Mouse (Mus musculus) hindbrain, embryonic 15.5 days (tissue): Measurements from ENCODE around the gene Ubtd2. TPM values are rescaled to one million over a fixed set of nuclear protein-coding genes. Genes with fewer than 3 reads are reported as not detected.
A peak's percentile ranks its signal among the peaks of the same experiment; 100 is the strongest.

Source experiments
- ATAC-seq: fragments of 200-750 bp; cut with Nextera tagmentation; 2 replicates; pipeline ENCODE4 v1.8.0; 2017; ENCODE audit warnings: low read depth, moderate number of reproducible peaks, moderate TSS enrichment; ENCODE audit not compliant: low FRiP score
- H3K27ac ChIP-seq: fragments of 300-500 bp; sonication (generic); replicated peaks from 2 replicates; pipeline ENCODE4 v1.5.1; 2015; ENCODE audit warnings: mild to moderate bottlenecking, inconsistent platforms
- H3K27me3 ChIP-seq: fragments of 300-500 bp; sonication (generic); 2 replicates; pipeline ENCODE4 v1.6.1; 2015; ENCODE audit warnings: control low read depth, inconsistent platforms
- H3K36me3 ChIP-seq: fragments of 300-500 bp; sonication (generic); 2 replicates; pipeline ENCODE4 v1.6.1; 2015; ENCODE audit warnings: control low read depth, inconsistent platforms
- H3K4me1 ChIP-seq: fragments of 300-500 bp; sonication (generic); replicated peaks from 2 replicates; pipeline ENCODE4 v1.6.1; 2015; ENCODE audit warnings: control low read depth, inconsistent platforms
- H3K4me2 ChIP-seq: fragments of 300-500 bp; sonication (generic); 2 replicates; pipeline ENCODE4 v1.6.1; 2015; ENCODE audit warnings: moderate library complexity, mild to moderate bottlenecking, inconsistent platforms
- H3K4me3 ChIP-seq: fragments of 300-500 bp; sonication (generic); 2 replicates; pipeline ENCODE4 v1.5.1; 2015; ENCODE audit warnings: mild to moderate bottlenecking, inconsistent platforms
- H3K9ac ChIP-seq: fragments of 300-500 bp; sonication (generic); 2 replicates; pipeline ENCODE4 v1.6.1; 2015; ENCODE audit warnings: inconsistent platforms
- H3K9me3 ChIP-seq: fragments of 300-500 bp; sonication (generic); 2 replicates; pipeline ENCODE4 v1.6.1; 2016; ENCODE audit warnings: control low read depth, inconsistent platforms
- WGBS: fragments of 180-500 bp; shearing (Covaris S2); methylation state at CpG from one replicate; pipeline ENCODE4 v1.1.7; 2015; 5-methylcytosine and 5-hydroxymethylcytosine counted together
- polyA plus RNA-seq: library from polyadenylated mRNA; unstranded; fragments of >200 nt; fragmentation: Nextera tagmentation; extraction: Ambion mirVana; gene quantifications from 2 replicates; pipeline ENCODE4 v1.2.1, GENCODE M21; 2015

Gene Ubtd2
- polyA plus RNA-seq, 1 experiment from 2014 or later, result 46.6 TPM

- Histone ChIP-seq H3K4me3 (no peak overlapping the region), H3K27me3 (no peaks in the 10 kb centered on the region), H3K36me3 (no peaks in the 10 kb centered on the region), H3K27ac (no peak overlapping the region), H3K9ac (no peak overlapping the region), H3K4me2 (no peak overlapping the region), H3K4me1 (no peaks in the 10 kb centered on the region), H3K9me3 (no peaks in the 10 kb centered on the region)
- 59% methylated on average over 1 of the region's 1 CpGs for WGBS
- no peak for ATAC-seq
Measured at GRCm38 (mm10) chr11:32445135-32445534, 10.0 kb upstream of the Ubtd2 start.

DNA sequence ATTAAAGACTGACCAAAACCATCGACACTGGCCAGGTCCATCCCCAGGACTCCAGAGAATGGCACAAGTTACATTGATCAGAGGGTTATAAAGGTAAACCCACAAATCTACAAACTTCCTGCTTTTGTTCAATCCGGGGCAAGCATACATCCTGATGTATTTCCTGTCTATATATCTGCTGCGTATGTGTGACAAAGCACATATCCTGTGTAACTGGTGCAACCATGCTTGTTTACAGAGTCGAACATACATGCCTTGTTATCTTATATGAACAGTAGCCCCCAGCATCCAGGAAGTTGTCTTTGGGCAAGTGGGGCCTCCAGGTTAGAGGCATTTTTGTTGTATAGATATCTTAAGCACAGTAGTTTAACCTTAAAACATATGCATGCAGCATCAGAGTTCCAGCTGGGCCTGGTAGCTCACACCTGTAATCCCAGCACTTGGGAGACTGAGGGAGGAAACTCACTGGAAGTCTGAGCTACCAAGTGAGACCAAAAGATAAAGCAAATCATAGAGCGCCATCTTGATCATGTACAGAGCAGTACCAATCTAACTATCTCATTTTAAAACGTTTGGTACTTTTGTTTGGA lies 9.4 kb upstream of the Ubtd2 start:
- H3K9me3 ChIP-seq, result no peaks in the 10 kb centered on the region
- H3K9ac ChIP-seq, result no peak overlapping the region
- no peaks in the 10 kb centered on the region for H3K27me3 ChIP-seq
- no peak for ATAC-seq
- H3K36me3 ChIP-seq, result no peaks in the 10 kb centered on the region
- H3K4me2 ChIP-seq, result no peak overlapping the region
- 86% methylated on average over 6 of the region's 6 CpGs for WGBS
- no peak overlapping the region for H3K4me3 ChIP-seq
- H3K4me1 ChIP-seq, result no peaks in the 10 kb centered on the region
- no peak overlapping the region for H3K27ac ChIP-seq

- no peak overlapping the region for H3K4me3 ChIP-seq
- no peak overlapping the region for H3K4me2 ChIP-seq
- no peaks in the 10 kb centered on the region for H3K36me3 ChIP-seq
- 0% methylated on average over 1 of the region's 1 CpGs for WGBS
- no peak overlapping the region for H3K9ac ChIP-seq
- no peaks in the 10 kb centered on the region for H3K9me3 ChIP-seq
- H3K27me3 ChIP-seq, result no peaks in the 10 kb centered on the region
- no peak overlapping the region for H3K27ac ChIP-seq
- H3K4me1 ChIP-seq, result peaks cover 9% of the 10 kb centered on the region
- ATAC-seq, result no peak
Measured at GRCm38 (mm10) chr11:32450216-32450615, 5.0 kb upstream of the Ubtd2 start.

DNA sequence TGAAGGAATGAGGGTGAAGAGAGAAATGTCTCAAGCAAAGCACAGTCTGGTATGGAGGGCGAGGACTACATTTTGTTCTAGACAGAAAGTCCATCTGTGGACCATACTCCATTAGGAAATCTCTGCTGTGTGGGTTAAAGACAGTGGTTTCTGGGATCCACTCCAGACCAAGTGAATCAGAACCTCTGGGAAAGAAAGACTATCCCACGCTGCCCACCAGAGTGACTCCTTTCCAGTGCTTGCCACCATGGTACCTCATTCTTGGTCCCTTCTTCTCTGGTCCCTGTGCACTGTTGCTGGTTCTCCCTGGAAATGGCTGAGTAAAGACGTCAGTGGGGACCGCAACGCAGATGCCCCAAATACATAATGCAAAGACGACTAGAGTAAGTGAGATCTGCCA lies 3.9 kb upstream of the Ubtd2 start:
- 94% methylated on average over 6 of the region's 6 CpGs for WGBS
- Histone ChIP-seq H3K4me2 (no peak overlapping the region), H3K4me1 (peaks cover 13% of the 10 kb centered on the region), H3K4me3 (no peak overlapping the region), H3K27me3 (no peaks in the 10 kb centered on the region), H3K9ac (no peak overlapping the region), H3K36me3 (no peaks in the 10 kb centered on the region), H3K27ac (no peak overlapping the region), H3K9me3 (no peaks in the 10 kb centered on the region)
- ATAC-seq, result no peak

DNA sequence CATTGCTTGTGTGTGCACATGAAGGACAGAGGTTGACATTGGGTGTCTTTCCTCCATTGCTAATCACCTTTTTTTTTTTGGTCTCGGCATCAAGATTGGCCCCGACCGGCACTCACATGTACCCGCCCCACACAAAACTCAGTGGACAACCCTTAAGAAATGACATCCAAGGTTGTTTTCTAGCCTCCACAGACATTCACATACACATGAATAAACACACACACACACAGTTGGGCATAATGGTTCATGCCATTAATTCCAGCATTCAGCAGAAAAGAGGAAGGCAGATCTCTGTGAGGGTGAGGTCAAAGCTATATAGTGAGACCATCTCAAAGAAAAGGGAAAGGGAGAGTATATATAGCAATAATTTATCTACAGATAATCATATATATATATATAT lies 2.4 kb upstream of the Ubtd2 start:
- ATAC-seq, result no peak
- Histone ChIP-seq H3K9ac (no peak overlapping the region), H3K27me3 (no peaks in the 10 kb centered on the region), H3K4me1 (peaks cover 23% of the 10 kb centered on the region), H3K4me2 (no peak overlapping the region), H3K4me3 (no peak overlapping the region), H3K9me3 (no peaks in the 10 kb centered on the region), H3K27ac (no peak overlapping the region), H3K36me3 (no peaks in the 10 kb centered on the region)
- 89% methylated on average over 4 of the region's 4 CpGs for WGBS

- Histone ChIP-seq H3K4me3 (no peak overlapping the region), H3K9me3 (no peaks in the 10 kb centered on the region), H3K27me3 (no peaks in the 10 kb centered on the region), H3K9ac (no peak overlapping the region), H3K4me1 (peaks cover 23% of the 10 kb centered on the region), H3K36me3 (no peaks in the 10 kb centered on the region), H3K4me2 (no peak overlapping the region), H3K27ac (peak overlapping the region; percentile 58)
- ATAC-seq, result no peak
- WGBS, result 35% methylated on average over 8 of the region's 8 CpGs
Measured at GRCm38 (mm10) chr11:32453353-32453915, 1.7 kb upstream of the Ubtd2 start.

- peak overlapping the region; percentile 72 for H3K9ac ChIP-seq
- no peaks in the 10 kb centered on the region for H3K36me3 ChIP-seq
- H3K27me3 ChIP-seq, result no peaks in the 10 kb centered on the region
- no peaks in the 10 kb centered on the region for H3K9me3 ChIP-seq
- no peak for ATAC-seq
- peak overlapping the region; percentile 83 for H3K4me2 ChIP-seq
- peaks cover 23% of the 10 kb centered on the region for H3K4me1 ChIP-seq
- peak overlapping the region; percentile 91 for H3K4me3 ChIP-seq
- 1% methylated on average over 19 of the region's 19 CpGs for WGBS
- H3K27ac ChIP-seq, result peak overlapping the region; percentile 94
Measured at GRCm38 (mm10) chr11:32454231-32454799, 855 bp upstream of the Ubtd2 start.

DNA sequence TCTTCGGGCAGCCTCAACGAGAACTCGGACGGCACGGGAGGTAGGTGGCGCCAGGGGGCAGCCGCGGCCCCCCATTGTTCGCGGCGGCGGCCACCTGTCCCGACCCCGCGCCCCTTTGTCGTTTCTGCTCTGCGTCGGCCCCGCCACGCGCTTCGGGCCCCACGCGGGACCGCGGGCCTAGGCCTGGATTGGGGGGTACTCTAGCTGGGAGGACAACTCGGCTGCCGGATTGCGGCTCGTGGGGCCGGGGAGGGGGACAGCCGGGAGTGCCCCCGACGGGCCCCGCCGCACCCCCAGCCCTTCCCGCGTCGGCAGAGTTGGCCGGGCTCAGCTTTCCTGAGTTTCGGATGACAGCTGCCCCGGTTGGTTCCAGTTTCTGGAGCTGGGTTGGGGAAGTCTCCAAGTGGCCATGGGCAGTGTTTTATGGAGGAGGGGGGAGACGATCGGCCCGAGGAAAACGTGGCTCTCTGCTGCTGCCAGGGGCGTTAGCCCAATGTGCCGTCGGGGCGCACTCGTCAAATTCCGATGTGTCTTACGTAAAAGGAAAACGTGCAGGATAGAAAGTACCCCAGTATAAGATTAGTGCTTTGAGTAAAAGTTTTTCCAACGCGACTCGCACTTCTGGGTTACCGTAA lies 454 bp downstream of the Ubtd2 start:
- ATAC-seq, result peak; percentile 31
- no peaks in the 10 kb centered on the region for H3K9me3 ChIP-seq
- H3K27me3 ChIP-seq, result no peaks in the 10 kb centered on the region
- peak overlapping the region; percentile 94 for H3K27ac ChIP-seq
- peak overlapping the region; percentile 83 for H3K4me2 ChIP-seq
- peak overlapping the region; percentile 91 for H3K4me3 ChIP-seq
- peaks cover 23% of the 10 kb centered on the region for H3K4me1 ChIP-seq
- no peaks in the 10 kb centered on the region for H3K36me3 ChIP-seq
- WGBS, result 0% methylated on average over 58 of the region's 58 CpGs
- peak overlapping the region; percentile 72 for H3K9ac ChIP-seq

- Histone ChIP-seq H3K27ac (no peak overlapping the region), H3K4me3 (peak overlapping the region; percentile 91), H3K9me3 (no peaks in the 10 kb centered on the region), H3K9ac (peak overlapping the region; percentile 72; the same call in 1 of the 2 replicates), H3K27me3 (no peaks in the 10 kb centered on the region), H3K36me3 (no peaks in the 10 kb centered on the region), H3K4me2 (peak overlapping the region; percentile 83), H3K4me1 (peaks cover 23% of the 10 kb centered on the region)
- 8% methylated on average over 6 of the region's 6 CpGs for WGBS
- no peak for ATAC-seq
Measured at GRCm38 (mm10) chr11:32456356-32456755, 1.2 kb downstream of the Ubtd2 start.

DNA sequence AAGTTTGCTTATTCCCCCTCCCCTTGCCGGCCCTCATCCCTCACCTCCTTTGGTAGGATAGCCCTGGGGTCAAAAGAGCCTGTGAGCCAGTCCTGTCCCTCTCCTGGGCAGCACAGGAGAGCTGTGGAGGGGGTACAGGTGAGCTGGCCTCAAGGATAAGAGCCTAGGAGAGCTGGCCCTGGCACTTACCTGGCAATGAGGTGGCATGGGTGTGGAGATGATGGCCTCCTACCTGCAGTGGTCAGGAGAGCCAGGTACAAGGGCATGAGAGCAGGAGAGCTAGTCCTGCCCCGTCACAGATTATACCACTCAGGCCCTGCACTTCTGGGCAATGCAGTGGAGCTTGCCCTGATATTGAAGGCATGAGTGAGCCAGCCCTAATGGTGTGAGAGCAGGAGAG lies 9.1 kb downstream of the Ubtd2 start:
- 0 out of 2 replicates have a peak, but pooled peaks cover 2% of the 10 kb centered on the region for H3K4me1 ChIP-seq
- WGBS, result 80% methylated on average over 2 of the region's 2 CpGs
- no peak overlapping the region for H3K4me3 ChIP-seq
- ATAC-seq, result no peak
- no peaks in the 10 kb centered on the region for H3K36me3 ChIP-seq
- no peaks in the 10 kb centered on the region for H3K27me3 ChIP-seq
- H3K4me2 ChIP-seq, result no peak overlapping the region
- no peaks in the 10 kb centered on the region for H3K9me3 ChIP-seq
- no peak overlapping the region for H3K27ac ChIP-seq
- H3K9ac ChIP-seq, result no peak overlapping the region

GRCm38 (mm10) chr11:32471925-32472324 lies 16.8 kb downstream of the Ubtd2 start:
- ATAC-seq, result no peak
- H3K27ac ChIP-seq, result no peak overlapping the region
- 77% methylated on average over 2 of the region's 2 CpGs for WGBS

GRCm38 (mm10) chr11:32474725-32475124 lies 19.6 kb downstream of the Ubtd2 start:
- no peaks in the 10 kb centered on the region for H3K36me3 ChIP-seq
- no peak overlapping the region for H3K27ac ChIP-seq
- ATAC-seq, result no peak
- H3K9me3 ChIP-seq, result no peaks in the 10 kb centered on the region
- no peak overlapping the region for H3K4me2 ChIP-seq
- 91% methylated on average over 3 of the region's 3 CpGs for WGBS
- no peak overlapping the region for H3K9ac ChIP-seq
- H3K27me3 ChIP-seq, result no peaks in the 10 kb centered on the region
- no peak overlapping the region for H3K4me3 ChIP-seq
- H3K4me1 ChIP-seq, result no peaks in the 10 kb centered on the region

More at GRCm38 (mm10) chr11:32471925-32472324, 16.8 kb downstream of the Ubtd2 start:
- Histone ChIP-seq H3K27me3 (no peaks in the 10 kb centered on the region), H3K4me3 (no peak overlapping the region), H3K36me3 (no peaks in the 10 kb centered on the region), H3K4me1 (no peaks in the 10 kb centered on the region), H3K4me2 (no peak overlapping the region), H3K9ac (no peak overlapping the region), H3K9me3 (no peaks in the 10 kb centered on the region)
